Mouse (Mus musculus) testis, postnatal 10 days (tissue): ENCODE data around the gene Akirin2.
A peak's percentile ranks its signal among the peaks of the same experiment; 100 is the strongest.
"Not testable (repeated sequence)": the region's sequence is repeated elsewhere in the genome, so short reads cannot be mapped to it uniquely, and the experiment has no call there.

ENCODE experiments used
- DNase-seq: peaks from one replicate; pipeline ENCODE4 v3.0.0; 2021; ENCODE audit warnings: low spot score

The Akirin2 gene

GRCm38 (mm10) chr4:34550748-34551097, at the start of gene Akirin2:
Akirin2 (plus strand) TSS chr4:34550937.
- DNase-seq, result no peak

GRCm38 (mm10) chr4:34510305-34510704, 40.4 kb upstream of the Akirin2 start:
- no peak for DNase-seq

GRCm38 (mm10) chr4:34522846-34523245, 27.9 kb upstream of the Akirin2 start:
- no peak for DNase-seq

DNA sequence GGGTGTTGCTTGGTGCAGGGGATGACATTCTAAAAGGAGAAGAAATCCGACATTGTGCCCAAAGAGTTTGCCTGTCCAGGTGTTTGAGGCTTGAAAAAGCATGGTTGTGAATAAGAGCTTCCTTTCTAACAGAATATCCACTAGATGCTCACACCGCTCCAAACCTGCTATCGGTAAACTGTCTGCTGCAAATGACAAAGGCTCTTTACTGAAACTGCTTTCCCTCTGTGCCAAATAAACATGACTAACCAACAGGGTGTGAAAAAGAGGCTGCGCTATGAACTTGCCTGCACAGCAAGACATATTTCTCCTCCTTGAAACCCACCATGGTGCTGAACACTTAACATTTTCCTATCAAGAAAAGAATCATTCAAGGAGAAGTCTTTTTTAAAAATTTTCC, 27.2 kb upstream of the Akirin2 start:
- DNase-seq, result no peak

- DNase-seq, result no peak
Observed at GRCm38 (mm10) chr4:34526771-34527170, 24.0 kb upstream of the Akirin2 start.

DNA sequence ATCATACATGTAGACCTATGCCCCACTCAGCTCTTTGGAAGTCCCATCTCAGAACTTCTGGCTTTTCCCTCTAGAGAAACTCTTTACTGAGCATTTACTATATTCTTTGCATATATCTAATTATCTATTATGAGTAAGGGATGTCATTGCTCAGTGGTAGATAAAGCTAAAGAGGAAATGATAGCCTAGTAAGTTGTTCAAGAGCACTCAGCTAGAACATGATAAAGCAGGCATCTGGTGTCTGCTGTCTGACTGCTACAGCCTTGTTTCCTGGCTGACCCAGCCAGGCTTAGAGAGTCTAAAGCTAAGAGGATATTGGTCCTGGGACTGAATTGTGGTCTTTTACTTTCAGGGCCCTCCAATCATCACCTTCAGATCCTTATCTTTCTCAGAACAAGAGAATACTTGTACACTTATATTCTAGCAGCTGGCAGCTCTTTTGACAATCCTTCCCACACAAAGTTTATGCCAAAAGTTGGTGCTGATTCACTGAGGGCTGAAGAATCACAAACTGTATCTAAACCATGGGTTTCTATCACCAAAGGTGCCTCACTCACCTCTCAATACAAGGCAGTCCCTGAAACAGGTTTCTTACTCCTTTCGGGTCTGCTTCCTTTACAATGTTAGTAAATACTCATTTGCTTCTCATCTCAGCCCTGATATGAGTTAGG, 22.2 kb upstream of the Akirin2 start:
- no peak for DNase-seq

DNA sequence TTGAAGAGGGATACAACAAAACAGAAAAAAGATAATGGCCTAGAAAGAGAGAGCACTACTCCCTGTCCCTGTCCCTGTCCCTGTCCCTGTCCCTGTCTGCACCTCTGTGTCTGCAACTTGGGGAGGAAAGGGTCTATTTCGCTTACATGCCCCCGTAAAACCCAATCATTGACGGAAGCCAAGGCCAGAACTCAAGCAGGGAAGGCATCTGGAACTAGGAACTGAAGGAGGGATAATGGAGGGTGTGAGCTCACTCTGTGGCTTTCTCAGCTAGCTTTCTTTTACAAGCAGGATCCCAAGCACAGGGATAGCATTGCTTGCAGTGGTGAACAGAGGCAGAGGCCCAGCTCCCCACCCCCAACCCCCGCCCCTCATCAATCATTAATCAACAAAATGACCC, 21.4 kb upstream of the Akirin2 start:
- no peak for DNase-seq

DNA sequence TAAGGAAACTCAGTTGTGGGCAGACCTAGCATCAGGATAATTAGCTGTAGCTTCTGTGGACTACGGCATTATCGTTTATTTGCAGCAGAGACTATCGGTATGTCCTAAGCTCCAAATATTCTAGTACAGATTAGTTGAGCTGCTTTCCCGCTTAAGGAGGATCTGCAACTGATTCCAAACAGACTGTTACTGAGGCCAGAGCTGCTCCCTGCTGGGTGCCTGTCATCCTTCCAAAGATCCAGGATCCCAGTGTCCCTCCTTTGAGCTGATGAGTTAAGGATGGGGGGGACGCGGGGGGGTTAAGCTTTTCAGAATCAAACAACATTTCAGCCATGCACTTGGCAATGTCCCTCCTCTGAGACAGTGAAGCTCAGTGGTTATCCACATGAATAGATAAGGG, 20.8 kb upstream of the Akirin2 start:
- no peak for DNase-seq

DNA sequence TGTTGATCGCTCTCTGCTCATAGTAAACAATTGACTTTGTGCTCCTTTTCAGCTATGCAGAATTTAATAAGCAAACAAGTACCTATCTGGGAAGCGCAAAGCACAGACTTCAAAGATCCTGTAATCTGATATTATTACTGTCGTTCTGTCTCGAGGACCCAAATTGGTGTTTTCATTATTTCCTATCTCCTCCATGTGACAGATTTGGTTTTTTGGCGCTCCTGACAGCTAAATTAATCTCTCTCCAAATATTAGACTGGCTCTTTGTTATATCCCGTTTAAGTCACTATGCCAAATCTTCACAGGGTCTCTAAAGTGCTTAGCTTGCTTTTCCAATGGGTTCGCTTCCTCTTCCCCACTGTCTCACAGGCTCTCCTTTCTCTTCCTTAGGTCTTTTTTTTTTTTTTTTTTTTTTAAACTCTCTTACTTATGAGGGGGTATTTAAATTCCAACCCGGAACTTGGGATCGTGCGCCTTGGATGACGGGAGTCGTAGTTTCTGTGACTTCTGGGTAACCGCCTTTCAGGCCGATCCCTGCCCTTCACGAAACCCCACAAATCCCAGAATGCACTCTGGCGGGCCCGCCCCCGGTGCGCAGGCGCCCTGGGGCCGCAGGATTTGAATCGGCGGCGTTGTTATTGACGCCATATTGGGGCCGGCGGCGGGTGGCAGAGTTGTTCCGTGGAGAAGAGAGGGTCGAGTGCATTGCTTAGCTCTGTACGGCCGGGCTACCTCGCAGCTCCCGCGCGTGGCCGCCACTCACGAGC, 573 bp upstream of the Akirin2 start:
- DNase-seq, result peak; percentile 95

DNA sequence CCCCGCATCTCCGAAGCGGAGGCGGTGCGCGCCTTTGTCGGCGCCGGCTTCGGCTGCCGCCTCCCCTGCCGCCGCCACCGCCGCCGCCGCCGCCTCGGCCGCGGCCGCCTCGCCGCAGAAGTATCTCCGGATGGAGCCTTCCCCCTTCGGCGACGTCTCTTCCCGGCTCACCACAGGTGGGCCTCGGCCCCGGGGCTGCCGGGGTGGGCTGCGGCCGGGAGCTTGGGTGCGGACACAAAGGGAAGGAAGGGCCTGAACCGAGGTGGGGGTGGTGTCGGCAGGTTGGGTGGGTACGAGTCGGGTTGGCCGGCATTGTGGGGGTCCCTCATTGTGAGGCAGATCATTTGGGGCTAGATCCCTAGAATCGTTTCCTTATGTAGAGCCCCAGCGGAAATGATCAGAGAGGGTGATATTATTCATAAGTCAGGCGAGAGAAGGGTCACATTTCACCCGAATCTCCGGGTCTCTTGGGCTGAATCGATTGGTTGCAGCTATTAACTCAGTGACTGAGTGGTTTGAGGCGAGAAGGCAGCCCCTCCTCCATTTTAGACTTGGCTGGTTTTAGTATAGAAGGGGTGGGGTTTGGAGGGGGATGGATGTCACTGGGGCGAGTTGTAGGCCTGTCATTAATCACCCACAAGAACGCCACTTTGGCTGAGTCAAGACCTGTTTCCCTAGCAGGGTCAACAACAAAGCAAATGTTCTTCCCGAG, 517 bp downstream of the Akirin2 start:
- peak; percentile 65 for DNase-seq

DNA sequence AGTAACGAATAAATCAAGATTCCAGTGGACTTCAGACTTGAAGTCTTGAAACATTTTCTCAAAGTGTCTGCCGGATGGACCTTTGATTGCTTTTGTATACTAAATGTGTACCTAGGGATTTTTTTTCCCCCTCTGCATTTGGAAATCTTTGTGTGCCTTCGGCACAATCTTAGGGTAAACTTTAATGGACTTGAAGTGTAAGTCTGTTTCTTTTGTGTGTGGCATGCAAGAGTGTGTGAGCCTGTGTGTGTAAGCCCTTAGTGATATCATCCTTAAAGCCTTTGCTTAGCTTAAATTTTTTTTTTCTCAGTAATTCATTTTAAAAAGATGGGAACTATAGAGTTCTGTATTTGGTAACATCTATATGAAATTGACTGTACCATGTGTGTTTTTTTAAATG, 1.2 kb downstream of the Akirin2 start:
- DNase-seq, result no peak

DNA sequence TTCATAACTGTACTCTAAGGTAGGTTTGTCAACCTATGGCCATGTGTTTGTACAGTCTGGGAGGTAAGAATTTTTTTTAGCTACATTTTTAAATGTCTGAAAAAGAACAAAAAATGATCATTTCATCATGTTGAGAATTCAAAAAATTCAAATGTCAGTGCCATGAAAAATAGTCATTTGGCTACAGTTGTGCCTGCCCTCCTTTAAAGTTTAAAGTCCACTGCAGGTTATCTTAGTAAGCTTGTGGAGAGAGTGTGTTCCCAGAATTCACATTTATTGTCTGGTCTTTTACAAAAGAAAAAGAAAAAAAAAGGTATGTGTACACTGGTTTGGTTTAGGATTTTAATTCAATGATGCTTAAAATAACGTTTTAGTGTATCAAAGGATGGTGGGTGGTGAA, 3.9 kb downstream of the Akirin2 start:
- no peak for DNase-seq

- no peak for DNase-seq
Observed at GRCm38 (mm10) chr4:34555604-34556003, 4.9 kb downstream of the Akirin2 start.

DNA sequence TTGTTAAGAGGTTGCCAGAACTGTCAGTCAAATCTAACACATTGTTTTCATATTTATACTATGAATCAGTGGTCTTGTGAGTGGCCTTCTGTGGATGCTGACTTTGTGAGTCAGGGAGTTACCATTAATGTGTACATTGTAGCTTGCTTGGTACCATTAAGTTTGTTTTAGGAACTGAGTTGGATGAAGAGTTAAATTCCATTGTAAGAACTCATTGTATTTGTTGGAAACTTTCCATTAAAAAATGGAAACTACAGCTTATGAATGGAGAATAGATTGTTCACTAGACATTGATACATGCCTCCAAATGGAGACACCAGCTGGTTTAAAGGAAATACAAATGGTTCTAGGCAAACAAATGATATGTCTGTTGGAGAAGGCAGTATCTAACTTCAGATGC, 5.4 kb downstream of the Akirin2 start:
- DNase-seq, result no peak

DNA sequence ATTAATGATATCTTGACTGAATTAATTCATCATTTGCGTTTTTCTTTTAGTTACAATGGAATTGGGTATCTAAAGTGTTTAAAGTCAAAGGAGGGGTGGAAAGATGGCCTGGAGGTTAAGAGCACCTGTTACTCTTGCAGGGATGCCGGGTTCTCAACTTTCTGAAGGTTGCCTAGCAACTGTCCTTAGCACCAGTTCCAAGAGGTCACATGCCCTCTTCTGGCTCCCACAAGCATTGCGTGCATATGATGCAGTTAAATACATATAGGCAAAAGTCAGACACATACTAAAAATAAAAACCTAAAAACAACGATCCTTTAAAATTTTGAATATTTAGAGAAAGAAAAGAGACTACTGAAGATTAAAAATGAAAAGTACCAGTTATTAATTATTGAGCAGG, 10.2 kb downstream of the Akirin2 start:
- no peak for DNase-seq

- no peak for DNase-seq
Observed at GRCm38 (mm10) chr4:34566226-34566625, 15.5 kb downstream of the Akirin2 start.

DNA sequence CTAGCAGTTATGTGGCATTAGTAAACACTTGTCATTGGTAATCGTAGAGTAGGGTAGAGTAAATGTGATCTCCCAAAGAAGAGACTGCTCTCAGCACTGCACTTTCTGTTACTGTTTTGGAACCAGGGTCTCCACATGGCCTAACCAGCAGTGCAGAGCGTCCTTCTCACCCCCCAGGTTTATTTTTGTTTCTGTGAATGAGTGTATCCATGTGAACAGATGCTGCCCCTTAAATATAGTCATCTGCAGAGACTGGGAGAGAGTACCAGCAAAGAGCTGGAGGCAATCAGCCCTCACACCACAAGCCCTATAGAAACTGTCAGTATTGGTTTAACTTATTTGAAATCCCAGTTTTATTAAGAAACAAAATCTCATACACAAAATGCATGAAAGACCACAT, 22.1 kb downstream of the Akirin2 start:
- DNase-seq, result no peak

DNA sequence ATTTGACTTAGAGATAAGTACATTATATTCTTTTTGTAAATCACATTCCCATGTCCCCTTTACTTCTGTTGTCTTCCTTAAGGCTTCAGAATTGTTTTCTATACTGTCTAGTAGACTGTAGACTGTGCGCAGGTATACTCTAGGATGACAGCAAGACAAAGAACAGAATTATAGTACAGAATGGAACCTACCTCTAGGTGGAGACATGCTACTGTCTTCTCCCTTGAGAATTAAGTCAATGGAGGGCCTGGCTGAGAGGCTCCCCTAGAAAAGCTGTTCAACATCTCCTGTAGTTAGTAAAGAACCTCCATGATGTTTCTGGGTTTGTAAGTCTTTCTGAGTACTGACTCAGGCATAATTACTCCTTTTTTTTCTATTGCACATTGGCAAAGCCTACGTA, 26.3 kb downstream of the Akirin2 start:
- DNase-seq, result no peak

DNA sequence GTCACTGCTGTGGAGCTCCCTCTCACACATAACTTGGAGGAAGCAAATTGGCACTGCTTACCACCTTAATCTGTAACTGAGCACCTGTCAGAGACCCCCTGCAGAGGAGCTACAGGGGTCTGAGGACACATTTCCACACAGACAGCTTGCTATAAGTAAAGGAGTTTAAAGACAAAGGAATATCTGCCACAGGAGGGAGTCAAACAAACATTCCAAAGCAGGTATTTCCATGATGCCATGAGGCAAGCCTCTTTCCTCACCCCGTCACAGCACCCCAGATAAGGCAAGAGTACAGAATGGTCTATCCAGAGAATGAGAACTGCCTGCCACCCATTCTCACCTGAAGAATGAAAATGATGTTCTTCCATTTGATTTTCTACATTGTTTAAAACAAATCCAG, 28.5 kb downstream of the Akirin2 start:
- no peak for DNase-seq

DNA sequence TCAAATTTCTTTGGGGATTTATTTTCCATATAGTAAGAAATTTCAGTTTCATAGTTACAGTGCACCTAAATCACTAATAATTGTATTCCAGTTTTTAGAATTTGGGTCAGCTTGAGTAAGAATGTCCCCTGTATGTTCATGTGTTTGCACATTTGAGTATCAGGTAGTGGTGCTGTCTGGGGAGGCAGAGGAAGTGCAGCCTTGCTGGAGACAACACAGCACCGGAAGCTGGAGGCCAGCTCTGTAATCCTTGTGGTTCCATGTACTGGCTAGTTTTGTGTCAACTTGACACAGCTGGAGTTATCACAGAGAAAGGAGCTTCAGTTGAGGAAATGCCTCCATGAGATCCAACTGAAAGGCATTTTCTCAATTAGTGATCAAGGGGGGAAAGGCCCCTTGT, 30.8 kb downstream of the Akirin2 start:
- not testable (repeated sequence) for DNase-seq

GRCm38 (mm10) chr4:34581990-34582389, 31.3 kb downstream of the Akirin2 start:
- no peak for DNase-seq

- DNase-seq, result no peak
Observed at GRCm38 (mm10) chr4:34582476-34582875, 31.7 kb downstream of the Akirin2 start.

- no peak for DNase-seq
Observed at GRCm38 (mm10) chr4:34583427-34583826, 32.7 kb downstream of the Akirin2 start.
